Comparison of ENCODE assay signal across 21 mouse cellular contexts in the genomic region with DNA sequence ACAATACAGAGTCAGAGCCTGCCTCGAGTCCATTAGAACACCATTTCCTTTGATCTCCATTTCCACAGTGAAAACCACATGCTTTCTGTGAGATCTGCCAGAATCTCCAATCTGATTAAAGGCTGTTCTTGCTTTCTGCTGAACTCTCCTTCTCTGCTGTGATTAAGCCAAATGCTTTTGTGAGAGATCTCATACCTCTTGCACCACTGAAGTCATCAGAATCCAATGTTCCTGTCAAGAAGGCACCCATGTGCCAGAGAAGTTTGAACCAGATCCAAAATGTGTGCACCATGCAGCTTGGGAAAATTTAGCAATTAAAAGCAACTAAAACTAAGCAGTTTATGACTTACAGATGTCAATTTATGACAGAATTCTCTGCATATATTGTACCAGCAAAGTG.
DNase-seq lines count a peak whose midpoint lies in the region; ATAC-seq and TF ChIP-seq lines count a peak whose summit lies in the region.
"Had no signal": no experiment of that assay in that cellular context is flagged by ENCODE, and none has a peak within 500 bp of the region (broad histone marks: within the 10 kb centered on the region; RNA-seq: fewer than 3 reads in every experiment).

No protein-coding gene starts in this region.

- no peak overlapping the region for H3K27ac ChIP-seq in kidney, postnatal 0 days
- H3K27ac ChIP-seq in kidney, embryonic 16.5 days (ENCODE audit: low read length), result no peak overlapping the region
- H3K27ac ChIP-seq: embryonic facial prominence, embryonic 13.5 days; heart, embryonic 15.5 days; stomach, postnatal 0 days had no signal

- no peak overlapping the region for H3K4me2 ChIP-seq in kidney, postnatal 0 days (ENCODE audit: low read length)
- no peak overlapping the region for H3K4me2 ChIP-seq in kidney, embryonic 16.5 days (replicated peaks; ENCODE audit: low read depth, low read length)
- H3K4me2 ChIP-seq: embryonic facial prominence, embryonic 13.5 days; heart, embryonic 15.5 days had no signal

- no peak overlapping the region for H3K4me3 ChIP-seq in kidney, postnatal 0 days (replicated peaks; ENCODE audit: low read depth, low read length)
- no peak overlapping the region for H3K4me3 ChIP-seq in kidney, embryonic 16.5 days (ENCODE audit: low read length)
- H3K4me3 ChIP-seq: embryonic facial prominence, embryonic 13.5 days; heart, embryonic 15.5 days had no signal

- H3K36me3 ChIP-seq in kidney, postnatal 0 days (ENCODE audit: insufficient read depth, low read length), result no peaks in the 10 kb centered on the region
- no peaks in the 10 kb centered on the region for H3K36me3 ChIP-seq in kidney, embryonic 16.5 days (ENCODE audit: insufficient read depth, low read length)
- H3K36me3 ChIP-seq: embryonic facial prominence, embryonic 13.5 days; G1E; heart, embryonic 15.5 days had no signal

- no peaks in the 10 kb centered on the region for H3K9me3 ChIP-seq in kidney, postnatal 0 days (replicated peaks; ENCODE audit: low read length)
- no peaks in the 10 kb centered on the region for H3K9me3 ChIP-seq in kidney, embryonic 16.5 days (ENCODE audit: low read length)
- H3K9me3 ChIP-seq: embryonic facial prominence, embryonic 13.5 days; G1E; heart, embryonic 15.5 days had no signal

- no peak for TF ChIP-seq CTCF in kidney, postnatal 0 days (IDR thresholded peaks at IDR 0.05; ENCODE audit: low read depth)

- 46% methylated on average over 1 of the region's 1 CpGs for WGBS in kidney, postnatal 0 days
- 59% methylated on average over 1 of the region's 1 CpGs for WGBS in kidney, embryonic 16.5 days

- intact Hi-C loops in heart, postnatal 14 days (cut with DNase I), result no loop called here

- H3K27me3 ChIP-seq in kidney, postnatal 0 days (ENCODE audit: insufficient read depth, low read length), result no peaks in the 10 kb centered on the region
- no peaks in the 10 kb centered on the region for H3K27me3 ChIP-seq in kidney, embryonic 16.5 days (ENCODE audit: insufficient read depth, low read length)
- H3K27me3 ChIP-seq: embryonic facial prominence, embryonic 13.5 days; heart, embryonic 15.5 days had no signal

- DNase-seq in cerebellum, postnatal 14 days, result peak; percentile 21 to 32
- DNase-seq in cerebellum, adult 9-10 months, result no peak
- peak; percentile 5 for DNase-seq in kidney, postnatal 0 days (ENCODE audit: low spot score)
- peak; percentile 58 for DNase-seq in Muller cell, postnatal 12 days (ENCODE audit: inconsistent ontology term)
- peak; percentile 24 for DNase-seq in layer of hippocampus, adult 9-10 months (ENCODE audit: low spot score)
- no peak for DNase-seq in heart, postnatal 14 days
- DNase-seq: adrenal gland, postnatal 36 days; cerebellum, adult 8-10 months; gastrocnemius, postnatal 36 days; kidney, adult 11 months; kidney, postnatal 14 days; liver, postnatal 0 days; lung, postnatal 10 days; midbrain, embryonic 14.5 days; right cerebral cortex, postnatal 4 days; thymus, postnatal 25 days had no signal

- no peak for ATAC-seq in kidney, postnatal 0 days (replicated peaks; ENCODE audit: low FRiP score, low read depth)
- ATAC-seq in kidney, embryonic 16.5 days (ENCODE audit: low FRiP score, low TSS enrichment), result no peak
- ATAC-seq: liver, postnatal 0 days had no signal

- H3K4me1 ChIP-seq in kidney, postnatal 0 days (replicated peaks; ENCODE audit: insufficient read depth, low read length), result no peaks in the 10 kb centered on the region
- H3K4me1 ChIP-seq in kidney, embryonic 16.5 days (ENCODE audit: insufficient read depth, low read length), result no peaks in the 10 kb centered on the region
- H3K4me1 ChIP-seq: heart, embryonic 15.5 days had no signal

- no peak overlapping the region for H3K9ac ChIP-seq in kidney, postnatal 0 days (ENCODE audit: low read depth, low read length)
- no peak overlapping the region for H3K9ac ChIP-seq in kidney, embryonic 16.5 days (replicated peaks; ENCODE audit: low read length)
- H3K9ac ChIP-seq: embryonic facial prominence, embryonic 13.5 days; heart, embryonic 15.5 days; liver, postnatal 0 days had no signal

Comparison
In these comparisons a context has a peak if more than half of its experiments do, and no peak if none do; other contexts are left out.
1. DNase-seq: peak in cerebellum, postnatal 14 days (2 of 2), kidney, postnatal 0 days (single experiment), Muller cell, postnatal 12 days (single experiment) and layer of hippocampus, adult 9-10 months (single experiment); none in cerebellum, adult 9-10 months (single experiment) and heart, postnatal 14 days (0 of 2).